Mouse (Mus musculus): ENCODE measurements at regions not wholly inside any gene's neighbourhood (a gene's known extent, or its start where the extent isn't known, plus 50 kb on each side); places are given as distances from the start of the nearest gene placed in this dataset.

- DNase-seq, result no peak
These were observed 284.3 kb upstream of the Gadl1 start for GRCm38 (mm10) chr9:115624721-115625496.

- DNase-seq, result no peak
These were observed 281.7 kb upstream of the Gadl1 start for GRCm38 (mm10) chr9:115627551-115627950.

GRCm38 (mm10) chr9:115637114-115637513, 272.1 kb upstream of the Gadl1 start:
- DNase-seq, result peak; percentile 87

- DNase-seq, result no peak
These were observed 268.5 kb upstream of the Gadl1 start for GRCm38 (mm10) chr9:115640781-115641180.

GRCm38 (mm10) chr9:115642032-115642431, 267.2 kb upstream of the Gadl1 start:
- peak; percentile 57 for DNase-seq

GRCm38 (mm10) chr9:115644953-115645352, 264.3 kb upstream of the Gadl1 start:
- DNase-seq, result no peak

- DNase-seq, result no peak
These were observed 263.0 kb upstream of the Gadl1 start for GRCm38 (mm10) chr9:115646226-115646625.

GRCm38 (mm10) chr9:115651708-115652107, 257.5 kb upstream of the Gadl1 start:
- no peak for DNase-seq

GRCm38 (mm10) chr9:115653116-115653515, 256.1 kb upstream of the Gadl1 start:
- no peak for DNase-seq

- no peak for DNase-seq
These were observed 254.3 kb upstream of the Gadl1 start for GRCm38 (mm10) chr9:115654933-115655332.

GRCm38 (mm10) chr9:115656538-115656937, 252.7 kb upstream of the Gadl1 start:
- DNase-seq, result no peak

GRCm38 (mm10) chr9:115656994-115657713, 252.1 kb upstream of the Gadl1 start:
- no peak for DNase-seq

GRCm38 (mm10) chr9:115658477-115658876, 250.8 kb upstream of the Gadl1 start:
- DNase-seq, result no peak

GRCm38 (mm10) chr9:115660371-115660770, 248.9 kb upstream of the Gadl1 start:
- DNase-seq, result no peak

GRCm38 (mm10) chr9:115661834-115662425, 247.3 kb upstream of the Gadl1 start:
- no peak for DNase-seq

GRCm38 (mm10) chr9:115665337-115666004, 243.8 kb upstream of the Gadl1 start:
- peak; percentile 56 for DNase-seq

GRCm38 (mm10) chr9:115666530-115666929, 242.7 kb upstream of the Gadl1 start:
- DNase-seq, result no peak

GRCm38 (mm10) chr9:115680703-115681576, 228.3 kb upstream of the Gadl1 start:
- DNase-seq, result no peak

- DNase-seq, result no peak
These were observed 227.4 kb upstream of the Gadl1 start for GRCm38 (mm10) chr9:115681841-115682240.

- no peak for DNase-seq
These were observed 225.3 kb upstream of the Gadl1 start for GRCm38 (mm10) chr9:115683951-115684350.

- DNase-seq, result peak; percentile 75
These were observed 222.7 kb upstream of the Gadl1 start for GRCm38 (mm10) chr9:115686605-115687004.

GRCm38 (mm10) chr9:115692837-115693236, 216.4 kb upstream of the Gadl1 start:
- no peak for DNase-seq
